Mouse (Mus musculus) limb, embryonic 15.5 days (tissue): ENCODE measurements around the gene Cdr2. TPM values are rescaled to one million over a fixed set of nuclear protein-coding genes. Genes with fewer than 3 reads are reported as not detected.
"Not testable (repeated sequence)": the region's sequence is repeated elsewhere in the genome, so short reads cannot be mapped to it uniquely, and the experiment has no call there.

Source experiments
- ATAC-seq: fragments of 200-750 bp; cut with Nextera tagmentation; 2 replicates; pipeline ENCODE4 v1.8.0; 2017; ENCODE audit warnings: low read depth, moderate TSS enrichment; ENCODE audit not compliant: insufficient number of reproducible peaks, low FRiP score, low TSS enrichment
- H3K27ac ChIP-seq: fragments of 300-500 bp; sonication (generic); 2 replicates; pipeline ENCODE4 v1.5.1; 2015; ENCODE audit warnings: moderate library complexity, mild to moderate bottlenecking, inconsistent platforms
- H3K27me3 ChIP-seq: fragments of 300-500 bp; sonication (generic); 2 replicates; pipeline ENCODE4 v1.6.1; 2015; ENCODE audit warnings: inconsistent platforms
- H3K36me3 ChIP-seq: fragments of 300-500 bp; sonication (generic); 2 replicates; pipeline ENCODE4 v1.6.1; 2015; ENCODE audit warnings: inconsistent platforms
- H3K4me1 ChIP-seq: fragments of 300-500 bp; sonication (generic); 2 replicates; pipeline ENCODE4 v1.6.1; 2015; ENCODE audit warnings: inconsistent platforms
- H3K4me2 ChIP-seq: fragments of 300-500 bp; sonication (generic); 2 replicates; pipeline ENCODE4 v1.6.1; 2015; ENCODE audit warnings: mild to moderate bottlenecking, inconsistent platforms
- H3K4me3 ChIP-seq: fragments of 300-500 bp; sonication (generic); 2 replicates; pipeline ENCODE4 v1.5.1; 2015; ENCODE audit warnings: mild to moderate bottlenecking, inconsistent platforms
- H3K9ac ChIP-seq: fragments of 300-500 bp; sonication (generic); 2 replicates; pipeline ENCODE4 v1.6.1; 2015; ENCODE audit warnings: inconsistent platforms
- H3K9me3 ChIP-seq: fragments of 300-500 bp; sonication (generic); 2 replicates; pipeline ENCODE4 v1.6.1; 2016; ENCODE audit warnings: inconsistent platforms
- WGBS: fragments of 180-500 bp; shearing (Covaris S2); methylation state at CpG from one replicate; pipeline ENCODE4 v1.1.7; 2015; 5-methylcytosine and 5-hydroxymethylcytosine counted together
- polyA plus RNA-seq: library from polyadenylated mRNA; unstranded; fragments of >200 nt; fragmentation: Nextera tagmentation; extraction: Ambion mirVana; gene quantifications from 2 replicates; pipeline ENCODE4 v1.2.1, GENCODE M21; 2015

Cdr2 gene
- polyA plus RNA-seq, 1 experiment from 2014 or later: 16.2 TPM

DNA sequence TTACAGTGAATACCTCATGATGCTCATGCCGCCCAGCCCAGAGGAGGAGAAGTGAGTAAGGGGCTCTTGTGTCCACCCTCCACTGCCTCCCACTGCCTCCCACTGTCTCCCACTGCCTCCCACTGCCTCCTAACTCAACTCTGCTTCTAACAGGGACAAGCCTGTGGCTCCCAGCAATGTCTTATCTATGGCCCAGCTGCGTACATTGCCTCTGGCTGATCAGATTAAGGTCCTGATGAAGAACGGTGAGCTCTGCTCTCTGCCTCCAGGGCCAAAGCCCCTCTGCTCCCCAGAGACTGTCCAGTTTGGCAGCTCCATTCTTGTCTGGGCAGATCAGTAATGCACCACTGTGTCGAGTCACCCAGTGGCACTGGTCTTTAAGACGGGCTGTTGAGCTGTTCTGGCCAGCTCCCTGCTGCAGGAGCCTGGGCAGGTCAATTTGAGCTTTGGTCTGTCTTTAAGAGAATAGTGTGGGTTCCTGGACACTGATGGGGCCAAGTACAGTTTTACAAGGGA lies 48.4 kb downstream of the Cdr2 start:
- H3K4me3 ChIP-seq: no peak overlapping the region
- ATAC-seq: no peak
- no peaks in the 10 kb centered on the region for H3K9me3 ChIP-seq
- 88% methylated on average over 4 of the region's 5 CpGs for WGBS
- H3K27ac ChIP-seq: no peak overlapping the region
- no peaks in the 10 kb centered on the region for H3K27me3 ChIP-seq
- H3K4me2 ChIP-seq: no peak overlapping the region
- no peak overlapping the region for H3K9ac ChIP-seq
- peaks cover 90% of the 10 kb centered on the region for H3K36me3 ChIP-seq
- no peaks in the 10 kb centered on the region for H3K4me1 ChIP-seq

DNA sequence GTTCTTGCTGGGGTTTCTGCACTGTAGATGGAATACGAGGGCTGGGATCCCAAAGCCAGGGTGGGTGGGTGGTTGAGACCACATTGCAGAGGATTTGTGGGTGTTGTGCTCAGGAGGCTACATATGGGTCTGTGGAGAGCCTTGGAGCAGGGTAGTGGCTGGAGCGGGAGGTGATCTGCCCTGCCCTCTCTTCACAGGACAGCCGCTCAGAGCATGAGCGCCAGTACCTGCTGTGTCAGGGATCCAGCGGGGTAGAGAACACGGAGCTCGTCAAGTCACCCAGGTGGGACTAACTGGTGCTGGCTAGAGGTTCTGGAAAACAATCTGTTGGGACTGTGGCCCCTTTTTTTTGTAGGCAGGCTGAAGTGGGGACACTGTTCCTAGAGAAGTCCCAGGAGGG lies 49.0 kb downstream of the Cdr2 start:
- no peaks in the 10 kb centered on the region for H3K9me3 ChIP-seq
- no peak overlapping the region for H3K4me2 ChIP-seq
- no peak overlapping the region for H3K9ac ChIP-seq
- H3K36me3 ChIP-seq: peaks cover 90% of the 10 kb centered on the region
- no peak overlapping the region for H3K4me3 ChIP-seq
- 90% methylated on average over 7 of the region's 7 CpGs for WGBS
- H3K27ac ChIP-seq: no peak overlapping the region
- H3K27me3 ChIP-seq: no peaks in the 10 kb centered on the region
- ATAC-seq: no peak
- H3K4me1 ChIP-seq: no peaks in the 10 kb centered on the region

DNA sequence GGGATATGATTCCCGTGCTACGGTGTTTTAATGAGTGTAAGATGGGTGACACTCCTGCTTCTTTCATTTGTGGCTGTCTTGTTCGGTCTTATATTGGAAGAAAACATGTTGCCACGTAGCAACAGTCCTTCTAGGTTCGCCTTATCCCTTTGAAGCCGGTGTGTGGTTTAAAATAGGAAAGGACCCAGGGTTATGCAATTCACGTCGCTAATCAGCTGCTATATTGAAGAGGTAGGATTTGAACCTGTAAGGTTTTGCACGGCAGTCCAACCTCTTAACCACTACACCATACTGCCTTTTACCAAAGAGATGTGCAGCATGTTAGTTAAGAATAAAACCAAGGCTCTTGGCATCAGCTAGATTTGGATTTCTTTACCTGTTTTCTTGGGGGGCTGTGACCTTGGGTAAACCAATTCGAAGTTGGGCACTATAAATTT lies 63.6 kb downstream of the Cdr2 start:
- no peaks in the 10 kb centered on the region for H3K27me3 ChIP-seq
- peak overlapping the region; percentile 88 for H3K9ac ChIP-seq
- no peaks in the 10 kb centered on the region for H3K9me3 ChIP-seq
- H3K36me3 ChIP-seq: peaks cover 7% of the 10 kb centered on the region; the same call in 1 of the 2 replicates
- ATAC-seq: peak; percentile 59; the same call in 1 of the 2 replicates
- H3K4me3 ChIP-seq: peak overlapping the region; percentile 95
- peaks cover 9% of the 10 kb centered on the region; the same call in 1 of the 2 replicates for H3K4me1 ChIP-seq
- peak overlapping the region; percentile 84 for H3K27ac ChIP-seq
- peak overlapping the region; percentile 63 for H3K4me2 ChIP-seq
- WGBS: 5% methylated on average over 10 of the region's 10 CpGs

DNA sequence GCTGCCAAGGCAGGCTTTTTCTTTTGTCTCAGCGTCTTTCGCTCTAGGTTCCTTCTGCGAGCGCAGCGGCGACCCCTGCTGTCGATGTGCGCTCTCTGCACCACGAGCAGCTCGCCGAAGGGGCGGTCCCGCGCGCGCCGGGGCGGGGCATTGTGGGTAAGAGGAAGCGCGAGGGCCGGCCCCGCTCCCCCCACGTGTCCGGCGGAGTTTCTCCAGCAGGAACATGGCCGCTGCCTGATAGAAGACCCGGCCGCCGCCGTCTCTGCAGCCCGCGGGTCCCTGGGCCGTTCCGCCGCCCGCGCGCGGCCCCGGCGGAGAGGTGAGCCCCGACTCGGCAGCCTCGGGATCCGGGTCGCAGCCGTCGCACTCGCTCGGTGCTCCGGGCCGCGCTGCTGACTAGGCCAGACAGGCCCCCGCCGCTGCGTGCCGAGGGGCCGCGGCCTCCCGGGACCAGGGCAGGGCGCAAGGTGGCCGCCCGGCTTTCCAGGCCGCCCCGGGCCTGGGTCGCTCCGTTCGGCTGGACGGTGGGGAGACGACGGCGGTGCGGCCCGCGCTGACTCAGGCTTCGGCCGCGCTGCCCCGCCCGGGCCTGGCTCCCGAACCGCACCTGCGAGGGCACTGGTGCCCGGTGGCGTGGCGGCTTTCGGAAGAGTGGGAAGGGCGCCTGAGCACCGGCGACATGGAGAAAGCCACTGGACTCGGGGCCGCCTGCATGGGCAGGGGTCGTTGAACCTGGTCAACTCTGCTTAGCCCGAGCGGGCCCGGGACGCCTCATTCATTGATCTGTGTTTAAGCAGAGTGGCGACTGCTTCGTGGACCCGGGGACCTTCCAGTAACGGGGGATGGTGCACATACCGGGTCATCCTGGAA lies 64.3 kb downstream of the Cdr2 start, which contains the start of gene Polr3e:
TSS of gene Polr3e (plus strand) at position 153 of the 870 bp plus-strand sequence.
- Histone ChIP-seq H3K4me1 (peaks cover 9% of the 10 kb centered on the region; the same call in 1 of the 2 replicates), H3K9me3 (no peaks in the 10 kb centered on the region), H3K27me3 (no peaks in the 10 kb centered on the region), H3K36me3 (peaks cover 3% of the 10 kb centered on the region; the same call in 1 of the 2 replicates), H3K4me3 (peak within 1 kb of the TSS; percentile 95), H3K27ac (peak within 1 kb of the TSS; percentile 84), H3K9ac (peak within 1 kb of the TSS; percentile 88), H3K4me2 (peak within 1 kb of the TSS; percentile 63)
- ATAC-seq: peak; percentile 90
- under 1% methylated on average over 91 of the region's 102 CpGs for WGBS

DNA sequence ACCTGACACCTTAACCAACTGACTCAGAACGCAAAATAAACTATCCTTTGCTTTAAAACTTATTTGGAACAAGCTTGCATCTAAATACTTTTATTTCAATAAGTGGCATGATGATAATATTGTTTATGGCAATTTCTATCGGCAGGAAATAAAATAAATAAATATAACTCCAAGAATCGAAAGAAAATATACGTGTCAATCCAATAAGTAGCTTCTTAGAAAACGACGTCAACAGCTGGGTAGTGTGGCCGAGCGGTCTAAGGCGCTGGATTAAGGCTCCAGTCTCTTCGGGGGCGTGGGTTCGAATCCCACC lies 64.9 kb downstream of the Cdr2 start:
- 7% methylated on average over 12 of the region's 12 CpGs for WGBS
- Histone ChIP-seq H3K9ac (no peak overlapping the region), H3K27ac (no peak overlapping the region), H3K4me3 (peak overlapping the region; percentile 95), H3K9me3 (no peaks in the 10 kb centered on the region), H3K27me3 (no peaks in the 10 kb centered on the region), H3K4me2 (peak overlapping the region; percentile 63; the same call in 1 of the 2 replicates), H3K36me3 (no peaks in the 10 kb centered on the region), H3K4me1 (peaks cover 9% of the 10 kb centered on the region; the same call in 1 of the 2 replicates)
- ATAC-seq: peak; percentile 89; the same call in 1 of the 2 replicates

DNA sequence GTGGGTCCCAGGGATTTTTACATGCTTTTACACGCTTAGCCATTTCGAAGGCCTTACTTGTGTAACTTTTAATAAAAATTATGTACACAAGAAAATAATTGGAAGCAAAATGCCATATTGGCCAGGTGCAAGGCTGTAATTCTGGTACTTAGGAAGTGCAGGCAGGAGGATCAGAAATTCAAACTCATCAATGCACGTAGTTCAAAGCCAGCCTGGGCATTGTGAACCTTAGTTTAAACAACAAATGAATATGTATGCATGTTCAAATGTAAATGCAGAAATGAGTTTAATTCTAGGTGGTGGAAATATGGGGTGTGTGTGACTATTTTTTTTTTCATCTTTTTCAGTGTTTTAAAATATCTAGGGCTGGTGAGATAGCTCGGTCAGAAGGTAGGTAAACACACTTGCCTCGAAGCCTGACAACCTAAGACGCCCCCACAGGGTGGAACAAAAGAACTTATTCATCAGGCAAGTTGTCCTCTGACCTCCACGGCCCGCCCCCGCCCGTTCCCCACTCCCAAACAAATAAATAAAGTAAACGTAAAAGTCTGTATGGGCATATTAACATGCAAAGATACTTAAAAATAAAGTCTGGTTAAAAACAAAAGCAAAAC lies 65.7 kb downstream of the Cdr2 start:
- Histone ChIP-seq H3K4me3 (no peak overlapping the region), H3K4me2 (no peak overlapping the region), H3K9ac (no peak overlapping the region), H3K9me3 (no peaks in the 10 kb centered on the region), H3K27me3 (no peaks in the 10 kb centered on the region), H3K4me1 (peaks cover 9% of the 10 kb centered on the region; the same call in 1 of the 2 replicates), H3K36me3 (no peaks in the 10 kb centered on the region), H3K27ac (no peak overlapping the region)
- ATAC-seq: no peak
- 34% methylated on average over 11 of the region's 11 CpGs for WGBS

DNA sequence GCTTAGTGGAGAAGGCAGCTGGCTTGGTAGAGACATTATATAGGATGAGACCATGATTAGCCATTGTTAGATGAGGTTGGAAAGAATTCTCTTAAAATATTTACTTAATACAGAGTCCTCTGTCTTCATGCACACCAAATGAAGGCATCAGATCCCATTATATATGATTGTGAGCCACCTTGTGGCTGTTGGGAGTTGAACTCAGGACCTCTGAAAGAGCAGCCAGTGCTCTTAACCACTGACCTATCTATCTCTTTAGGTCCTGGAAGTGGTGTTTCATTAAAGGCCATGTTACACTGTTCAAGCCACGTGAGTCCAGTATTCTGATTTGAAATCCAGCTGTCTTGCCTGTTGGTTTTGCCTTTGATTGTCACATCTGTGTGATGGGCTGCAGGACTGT lies 68.8 kb downstream of the Cdr2 start:
- Histone ChIP-seq H3K27ac (no peak overlapping the region), H3K9ac (no peak overlapping the region), H3K9me3 (no peaks in the 10 kb centered on the region), H3K4me2 (no peak overlapping the region), H3K36me3 (no peaks in the 10 kb centered on the region), H3K27me3 (no peaks in the 10 kb centered on the region), H3K4me1 (peaks cover under 1% of the 10 kb centered on the region; the same call in 1 of the 2 replicates), H3K4me3 (no peak overlapping the region)
- WGBS: 48% methylated on average over 1 of the region's 1 CpGs
- no peak for ATAC-seq

DNA sequence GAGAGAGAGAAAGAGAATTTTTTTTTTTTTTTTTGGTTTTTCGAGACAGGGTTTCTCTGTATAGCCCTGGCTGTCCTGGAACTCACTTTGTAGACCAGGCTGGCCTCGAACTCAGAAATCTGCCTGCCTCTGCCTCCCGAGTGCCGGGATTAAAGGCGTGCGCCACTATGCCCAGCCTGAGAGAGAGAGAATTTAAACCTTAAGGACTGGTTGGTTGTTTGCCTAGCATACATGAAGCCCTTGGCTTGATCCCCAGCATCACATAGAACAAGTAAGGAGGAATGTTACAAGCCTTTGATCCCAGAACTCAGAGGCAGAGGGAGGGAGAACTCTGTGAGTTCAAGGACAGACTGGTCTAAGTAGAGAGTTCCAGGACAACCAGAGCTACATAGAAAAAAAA lies 70.8 kb downstream of the Cdr2 start:
- H3K36me3 ChIP-seq, H3K9ac ChIP-seq, ATAC-seq, H3K4me1 ChIP-seq, H3K27me3 ChIP-seq, H3K4me2 ChIP-seq, H3K4me3 ChIP-seq, H3K27ac ChIP-seq, H3K9me3 ChIP-seq: not testable (repeated sequence)
- 84% methylated on average over 6 of the region's 6 CpGs for WGBS

DNA sequence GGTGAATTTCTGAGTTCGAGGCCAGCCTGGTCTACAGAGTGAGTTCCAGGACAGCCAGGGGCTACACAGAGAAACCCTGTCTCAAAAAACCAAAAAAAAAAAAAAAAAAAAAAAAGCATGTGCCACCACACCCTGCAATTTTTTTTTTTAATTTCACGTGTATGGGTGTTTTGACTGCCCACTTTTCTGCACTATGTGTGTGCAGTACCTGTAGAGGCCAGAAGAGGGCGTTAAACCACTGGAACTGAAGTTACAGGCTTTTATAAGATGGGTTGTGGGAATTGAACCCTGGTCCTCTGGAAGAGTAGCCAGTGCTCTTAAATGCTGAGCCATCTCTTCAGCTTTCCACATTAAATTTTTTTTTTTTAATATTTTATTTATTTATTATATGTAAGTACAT lies 71.9 kb downstream of the Cdr2 start:
- not testable (repeated sequence) for H3K36me3 ChIP-seq, H3K4me3 ChIP-seq, H3K4me2 ChIP-seq, H3K9me3 ChIP-seq, H3K27ac ChIP-seq, ATAC-seq, H3K27me3 ChIP-seq, H3K9ac ChIP-seq, H3K4me1 ChIP-seq
- WGBS: 65% methylated on average over 3 of the region's 3 CpGs

Other genes starting within 250 kb of the Cdr2 start
- 0.14 TPM in 1 of 2 replicates, not detected in the other for gene Vwa3a, start 243.0 kb downstream of the Cdr2 start, polyA plus RNA-seq
- gene Gm5737, start 169.9 kb downstream of the Cdr2 start, polyA plus RNA-seq: not detected in 2 replicates
- 83.7 and 87.9 TPM in 2 replicates for gene Eef2k, start 139.5 kb downstream of the Cdr2 start, polyA plus RNA-seq
- gene Polr3e, start 64.6 kb downstream of the Cdr2 start, polyA plus RNA-seq: 38.4 and 38.6 TPM in 2 replicates
- gene Mfsd13b, start 197 bp upstream of the Cdr2 start, polyA plus RNA-seq: 0.22 and 0.46 TPM in 2 replicates
- 150 and 171 TPM in 2 replicates for gene Mettl9, start 52.1 kb upstream of the Cdr2 start, polyA plus RNA-seq
- 2.4 and 2.8 TPM in 2 replicates for gene Igsf6, start 92.3 kb upstream of the Cdr2 start, polyA plus RNA-seq
- 0.10 and 0.41 TPM in 2 replicates for gene Otoa, start 99.3 kb upstream of the Cdr2 start, polyA plus RNA-seq